Mouse (Mus musculus) 416B (cell line): ENCODE measurements around the gene Ppfia4.
A peak's percentile ranks its signal among the peaks of the same experiment; 100 is the strongest.

Experiments used
- DNase-seq: peaks from one replicate; pipeline ENCODE4 v3.0.0; 2011; ENCODE audit warnings: low read depth

The Ppfia4 gene

DNA sequence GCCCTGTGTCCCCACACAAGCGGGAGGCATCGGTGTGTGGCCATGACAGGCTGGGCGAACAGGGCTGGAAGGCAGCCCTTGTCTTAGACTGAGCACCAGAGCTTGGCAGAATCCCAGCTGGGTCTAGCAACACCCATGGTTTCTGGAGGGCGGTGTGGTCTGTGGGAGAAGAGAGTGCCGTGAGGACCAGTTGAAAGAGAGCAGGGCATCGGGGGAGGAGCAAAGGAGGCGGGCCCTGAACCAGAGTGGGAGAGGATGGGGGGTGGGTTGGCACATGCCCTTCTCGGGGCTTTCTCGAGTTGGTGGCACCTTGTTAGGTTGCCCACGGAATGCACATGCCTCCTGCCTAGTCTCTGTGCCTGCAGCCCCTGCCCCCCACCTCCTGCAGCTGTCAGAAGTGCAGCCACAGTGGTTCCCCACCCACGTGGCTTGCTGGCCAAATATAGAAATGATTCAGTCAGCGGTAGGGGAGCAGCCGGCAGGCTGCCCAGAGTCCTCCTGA is at the start of gene Ppfia4:
Gene Ppfia4 (minus strand): TSS at position 159 of the 502 bp plus-strand sequence.
- peak; percentile 68 for DNase-seq

- no peak for DNase-seq
These were observed 49.3 kb upstream of the Ppfia4 start for GRCm38 (mm10) chr1:134381795-134382625.

DNA sequence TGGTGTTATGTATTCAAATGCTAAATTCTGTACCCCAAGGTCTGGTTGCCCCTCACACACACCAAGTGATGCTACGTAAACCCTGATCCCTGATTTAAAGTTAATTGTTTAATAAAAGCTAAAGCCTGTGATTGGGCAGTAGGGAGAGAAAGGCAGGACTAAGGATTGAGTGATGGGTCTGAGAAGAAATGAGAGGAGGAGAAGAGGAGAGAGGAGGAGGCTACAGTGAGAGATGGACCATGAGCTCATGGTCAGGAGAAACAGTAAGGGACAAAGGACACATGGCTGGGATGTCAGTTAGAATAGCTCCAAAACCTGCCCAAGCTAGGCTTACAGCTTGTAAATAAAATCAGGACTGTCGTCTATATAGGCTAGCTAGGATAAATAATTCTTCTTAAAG is 48.3 kb upstream of the Ppfia4 start:
- DNase-seq: no peak

DNA sequence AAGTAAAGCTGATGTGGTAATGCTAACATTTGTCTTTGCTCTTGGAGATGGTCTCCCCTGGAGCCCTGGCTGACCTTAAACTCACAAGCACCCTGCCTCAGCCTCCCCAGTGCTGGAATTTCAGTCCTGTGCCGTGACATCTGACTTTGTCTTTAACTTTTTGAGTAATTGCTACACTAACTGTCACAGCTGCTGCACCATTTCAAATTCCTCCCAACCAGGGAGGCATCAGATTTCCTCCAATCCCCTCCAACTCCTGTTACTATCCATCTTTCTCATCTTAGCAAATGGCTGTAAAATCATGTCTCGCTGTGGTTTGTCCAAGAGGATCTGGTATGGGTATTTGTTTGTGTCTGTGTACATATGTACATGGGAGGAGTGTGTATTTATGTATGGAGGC is 41.4 kb upstream of the Ppfia4 start:
- DNase-seq: no peak

DNA sequence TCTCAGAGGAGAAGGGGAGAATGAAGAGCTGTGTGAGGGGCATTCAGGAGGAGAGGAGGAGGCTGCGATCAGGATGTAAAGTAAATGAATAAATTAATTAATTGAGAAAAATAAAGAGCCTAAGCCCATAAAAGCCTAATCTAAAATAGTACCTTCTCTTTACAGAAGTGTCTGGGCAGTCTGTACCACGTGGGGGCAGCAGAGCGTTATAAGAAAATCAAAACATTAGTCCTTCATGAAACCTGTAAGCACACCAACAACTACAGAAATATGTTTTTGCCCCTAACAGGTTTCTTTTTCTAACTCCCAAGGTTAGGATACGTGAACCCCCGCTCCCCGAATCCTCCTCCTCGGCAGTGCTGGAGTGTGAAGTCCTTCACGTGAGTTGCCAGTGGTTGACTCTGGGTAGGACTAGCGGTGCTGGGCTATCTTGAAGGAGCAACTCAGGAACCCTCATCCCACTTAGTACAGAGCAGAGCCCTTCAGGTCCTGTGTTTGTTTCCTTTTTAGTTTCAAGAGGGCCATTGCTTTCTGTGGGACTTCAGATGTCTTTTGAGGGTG is 36.1 kb upstream of the Ppfia4 start:
- peak; percentile 81 for DNase-seq

DNA sequence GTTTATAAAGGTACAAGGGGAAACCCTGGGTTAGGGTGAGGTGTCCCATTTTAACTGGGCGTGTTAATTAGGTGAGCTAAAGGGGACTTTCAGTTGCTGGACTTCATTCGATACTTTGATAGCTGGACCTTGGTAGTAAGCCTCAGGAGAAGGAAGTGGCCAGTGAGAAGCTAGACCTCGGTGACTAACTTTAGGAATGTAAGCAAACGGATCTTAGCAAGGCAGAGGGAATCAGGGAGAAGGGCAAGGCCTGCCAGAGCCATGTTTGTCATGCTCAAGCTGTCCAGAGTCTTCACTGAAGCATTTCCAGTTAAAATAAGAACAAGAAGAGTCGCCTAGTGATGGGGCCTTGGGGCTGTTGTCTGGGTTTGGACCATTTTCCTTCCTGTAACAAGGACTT is 32.8 kb upstream of the Ppfia4 start:
- DNase-seq: no peak

GRCm38 (mm10) chr1:134363194-134363593 is 30.5 kb upstream of the Ppfia4 start:
- no peak for DNase-seq

DNA sequence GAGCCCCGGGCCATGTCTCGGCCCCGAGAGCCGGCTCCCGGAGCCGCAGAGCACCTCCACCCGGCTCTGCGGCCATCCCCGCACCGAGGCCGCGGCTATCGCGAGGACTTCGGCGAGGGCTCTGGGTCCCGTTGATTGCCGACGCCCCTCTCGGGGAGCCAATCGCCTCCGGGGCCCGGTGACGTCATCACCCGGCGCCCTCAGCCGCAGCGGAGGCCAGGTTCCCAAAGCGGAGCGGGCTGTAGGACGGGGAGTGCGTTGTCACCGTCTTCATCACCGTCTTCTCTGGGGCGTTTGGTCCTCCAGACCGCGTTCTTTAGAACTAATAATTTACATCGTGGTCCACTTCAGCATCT is 29.1 kb upstream of the Ppfia4 start, which contains the start of gene Tmem183a:
Gene Tmem183a (minus strand): TSS at position 123 of the 356 bp plus-strand sequence.
- peak; percentile 94 for DNase-seq

DNA sequence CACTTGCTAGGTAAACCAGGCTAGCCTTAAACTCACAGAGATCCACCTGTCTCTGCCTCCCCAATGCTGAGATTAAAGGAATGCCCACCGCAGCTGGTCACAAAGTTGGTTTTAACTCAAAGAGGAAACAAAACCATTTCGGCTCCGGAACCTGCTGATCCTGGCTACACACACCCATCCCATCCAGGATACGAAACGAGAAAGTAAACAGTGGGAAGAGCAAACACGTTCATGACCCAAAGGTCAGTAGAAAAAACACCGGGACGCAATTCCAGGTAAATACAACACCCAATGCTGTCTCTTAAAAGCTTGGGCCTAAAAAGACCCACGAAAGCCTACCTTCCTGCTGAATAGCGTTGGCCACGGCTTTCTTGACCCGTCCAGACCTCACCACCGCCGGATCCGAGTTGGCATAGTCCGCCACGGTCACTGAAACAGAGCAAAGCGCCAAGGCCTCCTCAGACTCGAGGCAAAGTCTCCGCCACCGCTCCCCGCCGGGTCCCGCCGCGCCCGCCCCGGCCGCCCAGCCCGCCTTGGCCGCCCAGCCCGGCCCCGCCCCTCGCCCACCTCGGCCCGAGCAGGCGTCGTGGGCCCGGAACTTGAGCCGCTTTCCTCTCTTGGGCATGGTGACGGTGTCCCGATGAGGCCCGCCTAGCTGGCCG is 28.6 kb upstream of the Ppfia4 start:
- DNase-seq: peak; percentile 19

DNA sequence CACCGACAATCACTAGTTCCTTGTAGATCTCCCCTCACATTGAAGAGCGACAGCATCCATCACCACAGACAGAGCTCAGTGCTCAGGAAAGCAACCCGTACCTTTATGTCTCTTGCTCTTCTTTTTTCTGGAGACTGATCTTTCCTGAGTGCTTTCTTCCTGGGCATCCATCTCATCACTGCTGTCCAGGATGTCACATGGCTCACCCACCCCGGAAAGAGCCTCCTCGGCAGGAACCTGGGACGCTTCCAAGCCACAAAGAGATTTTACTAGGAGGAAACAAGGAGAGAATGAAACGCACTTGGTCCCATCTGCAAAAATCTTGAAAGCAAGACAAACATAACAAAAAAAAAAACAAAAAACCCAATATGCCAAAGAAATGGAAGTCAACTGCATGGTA is 27.9 kb upstream of the Ppfia4 start:
- no peak for DNase-seq

DNA sequence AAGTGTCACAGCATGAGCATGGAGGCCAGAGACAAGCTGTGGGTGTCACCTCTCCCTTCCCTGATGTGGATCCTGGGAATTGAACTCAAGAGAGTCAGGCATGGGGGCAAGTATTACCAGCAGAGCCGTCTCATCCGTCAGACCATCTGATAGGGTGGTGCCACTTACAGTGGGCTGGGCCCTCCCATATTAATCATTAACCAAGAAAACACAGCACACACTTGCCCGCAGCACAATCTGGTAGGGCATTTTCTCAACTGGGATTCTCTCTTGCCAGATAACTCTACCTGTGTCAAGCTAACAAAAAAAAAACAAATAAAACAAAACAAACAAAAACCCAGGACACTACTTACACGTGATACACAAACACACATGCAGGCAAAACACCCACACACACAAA is 24.7 kb upstream of the Ppfia4 start:
- no peak for DNase-seq

- no peak for DNase-seq
These were observed 20.6 kb upstream of the Ppfia4 start for GRCm38 (mm10) chr1:134353326-134353725.

- no peak for DNase-seq
These were observed 15.1 kb upstream of the Ppfia4 start for GRCm38 (mm10) chr1:134347791-134348190.

DNA sequence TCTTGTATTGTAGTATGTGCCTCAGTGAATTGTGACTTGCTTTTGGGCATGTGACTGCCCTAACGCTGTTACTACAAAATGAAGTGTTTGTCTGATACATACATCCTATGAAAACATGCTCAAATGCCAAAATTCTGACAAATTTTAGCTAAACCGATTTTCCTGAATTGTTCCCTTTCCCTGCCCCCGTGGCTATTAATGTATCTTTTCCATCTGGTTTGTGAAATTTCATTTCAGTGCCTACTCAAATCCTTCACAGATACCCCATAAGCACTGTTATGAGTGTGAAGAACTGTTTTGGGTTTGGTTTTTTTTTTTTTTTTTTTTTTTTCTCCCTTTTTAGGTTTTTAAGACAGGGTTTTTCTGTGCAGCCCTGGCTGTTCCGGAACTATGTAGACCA is 12.3 kb upstream of the Ppfia4 start:
- no peak for DNase-seq

GRCm38 (mm10) chr1:134344005-134344950 is 11.6 kb upstream of the Ppfia4 start:
- no peak for DNase-seq

DNA sequence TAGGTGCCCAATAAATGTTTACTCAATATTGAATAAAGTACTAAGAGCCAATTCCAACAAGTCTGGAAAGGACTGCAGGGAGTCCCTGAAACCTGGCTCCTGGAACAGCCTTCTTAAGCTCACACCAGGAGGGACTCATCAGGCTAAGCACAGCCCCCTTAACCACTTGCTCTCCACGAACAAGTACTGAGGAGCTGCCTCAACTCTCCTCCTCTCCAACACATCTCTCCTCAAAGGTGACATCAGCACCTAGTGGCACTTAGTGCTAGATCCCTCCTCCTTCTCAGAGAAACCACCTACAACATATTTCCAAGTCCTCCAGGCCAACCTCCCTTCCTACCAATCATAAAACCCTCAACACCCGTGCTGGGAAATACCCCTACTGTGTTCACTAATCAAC is 10.8 kb upstream of the Ppfia4 start:
- no peak for DNase-seq

DNA sequence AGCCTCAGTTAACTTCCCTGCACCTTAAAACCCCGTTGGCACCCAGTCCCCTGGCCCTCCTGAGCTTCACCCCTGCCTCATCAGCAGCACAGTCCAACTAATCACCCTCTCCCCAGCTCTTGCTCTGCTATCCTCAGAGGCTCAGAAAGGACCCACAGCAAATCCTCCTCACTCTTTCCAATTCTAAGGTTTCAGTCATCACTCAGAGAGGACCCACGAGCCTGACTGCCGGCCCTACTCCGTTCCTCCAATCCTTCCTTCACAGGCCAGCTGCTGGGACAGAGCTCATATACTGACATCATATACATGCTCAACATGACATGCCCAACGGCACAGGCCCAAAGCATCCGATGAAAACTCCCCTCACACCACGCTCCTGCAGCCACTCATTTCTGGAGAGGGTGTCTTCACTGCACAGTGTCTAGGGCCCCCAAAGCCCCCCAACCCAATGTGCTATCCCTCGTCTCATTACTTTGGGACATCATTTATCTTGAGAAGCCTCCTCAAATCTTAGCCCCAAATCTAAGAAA is 10.1 kb upstream of the Ppfia4 start:
- no peak for DNase-seq

DNA sequence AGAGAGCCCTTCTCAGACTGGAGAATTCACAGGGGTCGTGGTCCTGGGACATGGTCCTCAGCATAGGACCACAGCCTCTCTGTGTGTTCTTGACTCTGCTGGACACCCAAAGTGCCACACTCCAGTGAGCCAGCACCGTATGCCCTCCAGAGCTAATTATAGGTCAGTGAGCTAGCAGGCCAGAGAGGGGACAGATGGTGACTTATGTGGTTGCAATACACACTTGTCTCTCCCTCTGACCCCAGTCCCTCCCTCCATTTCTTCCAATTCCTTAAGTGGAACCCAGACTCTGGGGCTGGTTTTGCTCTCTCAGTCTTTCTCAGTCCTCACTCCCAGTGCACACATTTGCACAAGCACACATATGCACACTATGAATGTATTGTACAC is 9.5 kb upstream of the Ppfia4 start:
- no peak for DNase-seq

- DNase-seq: no peak
These were observed 9.0 kb upstream of the Ppfia4 start for GRCm38 (mm10) chr1:134341641-134342277.

- DNase-seq: peak; percentile 39
These were observed 7.3 kb upstream of the Ppfia4 start for GRCm38 (mm10) chr1:134339757-134340619.
